Mouse (Mus musculus) c-Kit-positive CD71-negative TER-119-negative erythroid progenitor cells, embryonic 14.5 days (primary cell): ENCODE measurements at regions not wholly inside any gene's neighbourhood (a gene's known extent, or its start where the extent isn't known, plus 50 kb on each side); places are given as distances from the start of the nearest gene placed in this dataset.

Experiments used
- DNase-seq: peaks from one replicate; pipeline ENCODE4 v3.0.0-alpha.2; 2013; ENCODE audit warnings: low read depth

DNA sequence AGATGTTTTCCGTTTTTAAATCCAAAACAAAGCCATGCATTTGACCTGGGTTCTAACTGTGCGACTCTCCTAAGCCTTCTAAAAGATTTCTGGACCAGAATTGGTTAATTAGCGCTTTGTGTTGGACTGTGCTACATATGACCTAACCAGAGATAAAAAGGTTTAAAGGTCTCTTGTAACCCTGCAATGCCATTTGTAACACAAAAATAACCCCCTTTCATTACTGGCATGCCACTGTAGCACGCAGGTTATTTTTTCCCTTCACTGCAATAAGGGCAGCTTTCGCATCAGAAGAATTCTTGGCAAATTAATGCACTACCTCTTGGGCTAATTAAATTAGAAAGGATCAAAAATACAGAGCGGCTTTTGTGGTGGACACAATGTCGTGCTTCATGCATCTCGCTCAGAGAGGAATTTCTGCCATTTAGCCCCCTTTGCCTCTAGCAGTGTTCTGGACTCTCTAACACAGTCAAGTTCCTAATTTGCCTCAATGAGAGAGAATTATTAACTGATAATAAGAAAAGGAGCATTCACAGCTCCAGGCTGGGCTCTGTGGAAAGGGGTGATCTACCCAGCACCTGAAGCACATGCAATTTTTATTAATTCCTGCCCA, 239.5 kb upstream of the Zeb2 start:
- no peak for DNase-seq

DNA sequence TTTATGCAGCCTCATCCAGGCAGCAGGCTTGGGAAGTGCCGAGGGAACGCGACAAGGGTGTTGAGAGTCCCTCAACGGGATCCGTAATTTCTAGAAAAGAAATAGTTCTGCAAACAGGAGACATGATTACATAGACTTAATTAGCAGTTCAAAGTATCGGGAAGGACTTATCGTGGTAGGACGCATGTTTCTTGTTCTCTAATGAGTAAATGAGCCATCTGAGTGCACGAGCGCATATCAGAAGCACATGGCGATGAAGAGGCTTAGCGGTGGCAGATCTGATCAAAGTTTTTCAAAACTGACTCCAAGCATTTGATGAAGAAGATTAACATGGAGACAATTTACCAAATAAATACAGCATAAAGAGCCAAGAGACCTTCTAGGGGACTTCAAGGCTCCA, 238.8 kb upstream of the Zeb2 start:
- no peak for DNase-seq

DNA sequence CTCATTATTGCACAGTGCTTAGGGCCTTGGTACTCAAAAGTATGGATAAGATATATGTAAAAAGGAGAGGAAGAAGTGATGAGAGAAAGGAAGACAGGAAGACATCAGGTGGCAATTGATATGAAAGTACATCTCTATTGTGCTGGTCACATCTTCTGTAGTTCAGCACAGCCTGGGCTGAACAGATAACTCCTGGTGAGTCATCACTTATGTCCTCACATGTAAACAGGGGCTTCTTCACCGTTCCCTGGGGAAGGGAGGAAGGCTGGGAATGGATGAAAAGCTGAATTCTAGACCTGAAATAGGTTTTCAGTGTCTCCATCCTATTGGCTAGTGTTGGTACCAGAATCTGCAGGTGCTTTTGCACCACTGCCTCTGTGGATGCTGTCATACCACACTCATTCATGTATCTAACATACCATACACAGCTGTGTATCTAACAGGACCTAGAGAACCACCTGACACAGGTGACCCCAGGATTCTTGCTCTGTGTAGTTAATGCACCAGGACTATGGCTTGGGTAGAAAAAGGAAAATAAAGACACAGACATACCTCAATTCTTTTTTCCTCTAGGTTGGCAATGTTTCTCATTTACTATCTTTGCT, 234.4 kb upstream of the Zeb2 start:
- DNase-seq: no peak

DNA sequence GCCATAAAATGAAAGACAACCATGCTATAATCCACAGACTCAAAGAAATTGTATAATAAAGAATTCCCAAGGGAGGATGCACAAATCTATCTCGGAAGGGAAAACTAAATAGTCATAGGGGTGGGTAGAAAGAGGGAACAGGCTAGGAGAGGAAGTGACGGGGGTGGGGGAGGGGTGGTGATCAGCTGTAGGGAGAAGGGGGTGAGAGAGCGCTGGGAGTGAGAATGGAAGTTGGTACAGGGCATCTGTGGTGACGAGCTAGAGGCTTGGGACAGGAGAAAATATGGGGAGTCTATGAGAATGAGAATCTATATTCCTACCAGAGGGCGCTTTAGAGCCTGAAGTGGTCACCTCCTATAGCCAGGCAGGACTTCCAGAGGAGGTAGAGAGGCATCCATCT, 229.2 kb upstream of the Zeb2 start:
- no peak for DNase-seq

DNA sequence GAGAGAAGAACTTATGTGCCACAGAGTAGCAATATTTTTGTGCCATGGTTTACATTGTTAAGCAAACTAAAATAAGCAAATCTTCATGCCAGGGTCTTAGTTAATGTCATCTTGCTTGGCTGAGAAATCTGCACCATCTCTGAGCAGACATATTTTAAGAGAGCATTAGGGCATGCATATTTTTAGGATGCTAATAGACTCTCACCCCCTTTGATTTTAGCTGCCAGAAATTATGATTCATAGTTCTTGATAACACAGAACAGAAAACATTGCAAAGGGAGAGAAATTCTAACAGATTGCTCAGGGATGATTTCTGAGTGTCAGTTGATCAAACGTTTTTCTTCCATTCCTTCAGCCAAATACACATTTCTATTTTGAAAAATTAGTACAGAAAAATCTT, 222.7 kb upstream of the Zeb2 start:
- DNase-seq: no peak

DNA sequence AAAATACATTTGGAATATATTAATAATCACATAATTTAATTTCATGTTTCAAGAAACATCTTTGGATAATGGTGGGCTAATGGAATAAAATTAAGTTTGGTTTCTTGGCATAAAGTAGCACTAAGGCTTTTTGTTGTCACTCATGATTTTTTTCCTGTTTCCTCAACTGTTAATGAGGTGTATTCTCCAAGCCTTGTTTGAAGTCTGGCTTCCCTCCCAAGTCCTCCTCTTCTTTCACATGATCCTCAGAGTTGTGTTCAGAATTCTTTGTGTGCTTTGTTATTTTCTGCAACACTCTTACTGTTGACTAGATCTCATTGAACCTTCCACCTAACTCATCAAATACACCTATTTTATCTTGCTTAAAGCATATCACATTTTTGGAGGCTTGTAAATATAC, 221.6 kb upstream of the Zeb2 start:
- DNase-seq: no peak

DNA sequence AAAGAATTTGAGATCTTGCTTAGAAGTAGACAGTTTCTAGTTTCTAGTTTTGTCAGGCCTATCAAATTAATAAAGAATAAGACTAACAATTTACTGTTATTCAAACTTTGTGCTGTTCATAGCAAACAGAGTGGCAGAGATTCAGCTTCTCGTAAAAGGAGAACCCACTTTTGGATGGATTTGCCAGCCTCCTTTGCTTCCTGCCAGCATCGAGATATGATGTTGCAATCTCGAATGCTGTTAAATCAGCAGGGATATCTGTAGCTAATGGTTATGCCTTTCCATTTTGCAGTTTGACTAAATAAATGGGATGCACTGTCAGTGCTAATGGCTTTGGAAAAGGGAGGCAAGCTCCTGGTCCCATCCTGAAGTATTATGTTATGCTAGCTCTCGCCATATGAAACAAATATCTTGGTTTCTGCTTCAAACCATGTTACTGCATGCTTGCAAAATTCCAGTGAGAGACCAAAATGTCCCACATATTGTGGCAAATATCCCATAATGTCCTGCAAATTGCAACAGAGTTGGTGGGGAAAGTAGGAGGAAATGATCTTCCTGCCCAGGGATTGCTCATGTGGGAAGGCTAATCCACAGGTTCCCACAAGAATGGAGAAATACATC, 199.9 kb upstream of the Zeb2 start:
- DNase-seq: no peak

DNA sequence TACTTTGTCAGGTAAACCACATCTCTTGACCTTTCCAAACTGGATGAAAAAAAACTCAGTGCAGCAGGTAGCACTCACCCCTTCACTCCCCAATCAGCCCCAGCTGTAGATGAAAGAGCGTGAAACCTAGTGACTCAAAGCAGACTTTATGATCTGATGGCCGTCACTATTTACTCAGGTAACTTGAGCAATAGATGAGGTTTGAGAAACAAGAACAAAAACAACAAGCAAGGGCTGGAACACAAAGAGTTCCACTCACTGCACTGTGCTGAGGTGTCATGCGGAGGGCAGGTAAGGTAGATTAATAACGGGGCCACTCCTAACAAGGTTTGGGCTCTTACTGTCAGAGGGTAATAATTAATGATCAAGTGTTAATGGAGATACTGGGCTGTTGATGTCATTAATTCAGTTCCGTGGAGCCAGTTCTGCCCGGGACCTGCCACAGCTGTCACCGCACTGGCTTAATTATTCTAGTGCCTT, 170.4 kb upstream of the Zeb2 start:
- no peak for DNase-seq

DNA sequence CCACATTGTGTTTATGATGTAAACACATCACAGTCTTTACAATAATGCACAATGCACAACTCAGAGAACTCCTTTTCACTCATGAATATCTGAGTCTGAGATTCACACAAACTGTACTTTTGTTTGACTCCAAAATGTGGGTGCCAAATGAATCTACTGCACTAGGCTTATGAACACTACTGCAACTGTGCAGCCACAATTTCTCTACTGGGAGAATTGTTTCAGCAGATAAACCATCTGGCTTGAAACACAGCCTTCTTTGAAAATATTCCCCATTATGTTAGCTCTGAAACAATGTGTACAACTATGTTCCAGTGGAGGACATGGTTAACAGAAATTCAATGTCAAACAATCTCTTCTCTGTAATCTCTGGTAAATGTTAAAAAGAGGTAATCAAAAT, 166.6 kb upstream of the Zeb2 start:
- DNase-seq: no peak

DNA sequence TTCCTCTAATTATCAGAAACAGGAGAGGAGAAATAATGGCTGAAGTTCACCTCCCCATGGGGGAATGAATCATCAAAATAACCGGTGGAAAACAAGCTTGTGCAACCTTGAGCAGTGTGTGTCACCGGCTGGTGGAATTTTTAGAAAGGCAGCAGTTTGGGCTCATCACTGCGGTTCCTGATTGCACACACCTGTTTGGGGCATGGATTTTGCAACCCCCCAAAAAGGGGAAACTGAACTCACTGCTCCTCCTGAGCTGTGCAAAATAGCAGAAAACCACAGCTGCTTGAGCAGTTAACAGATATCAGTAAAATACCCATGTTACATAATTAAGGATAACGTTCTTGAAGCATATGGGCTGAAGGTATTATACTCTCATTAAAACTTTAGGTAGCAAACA, 162.3 kb upstream of the Zeb2 start:
- peak; percentile 79 for DNase-seq

DNA sequence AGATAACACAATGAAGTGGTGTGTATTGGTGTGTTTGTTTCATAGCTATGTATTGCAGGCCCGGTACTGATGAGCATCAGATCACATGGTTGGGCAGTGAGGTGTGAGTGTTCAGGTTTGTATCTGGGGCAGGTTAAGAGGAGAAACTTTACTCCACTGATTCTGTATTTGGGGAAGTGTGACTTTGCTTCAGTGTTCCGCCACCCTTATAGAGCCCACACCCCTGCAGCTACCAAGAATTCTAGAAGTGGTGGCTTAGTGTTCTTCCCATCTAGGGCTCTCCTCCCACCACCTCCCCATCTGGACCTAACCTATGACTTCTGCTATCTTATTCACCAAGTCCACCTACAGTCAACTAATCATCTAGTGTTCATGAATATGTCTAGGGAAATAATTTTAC, 160.4 kb upstream of the Zeb2 start:
- DNase-seq: no peak

DNA sequence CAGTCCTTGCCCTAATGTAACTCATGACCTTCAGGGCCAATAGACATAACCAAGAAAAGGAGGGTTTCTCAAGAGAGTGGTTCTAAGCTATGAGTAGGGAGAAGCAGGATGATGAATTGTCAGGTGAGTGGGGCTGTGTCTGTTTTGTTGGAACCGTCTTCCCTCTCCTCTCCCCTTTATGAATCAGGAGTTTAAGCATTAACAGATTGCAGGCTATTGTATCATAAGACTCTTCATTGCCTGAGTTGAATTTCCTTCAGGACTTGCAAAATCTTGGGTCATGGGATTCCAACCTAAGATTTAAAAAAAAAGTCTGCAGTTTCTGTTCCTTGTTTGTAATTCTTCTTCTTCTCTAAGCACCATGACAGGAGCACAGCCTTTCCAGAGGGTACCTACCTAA, 159.5 kb upstream of the Zeb2 start:
- no peak for DNase-seq

DNA sequence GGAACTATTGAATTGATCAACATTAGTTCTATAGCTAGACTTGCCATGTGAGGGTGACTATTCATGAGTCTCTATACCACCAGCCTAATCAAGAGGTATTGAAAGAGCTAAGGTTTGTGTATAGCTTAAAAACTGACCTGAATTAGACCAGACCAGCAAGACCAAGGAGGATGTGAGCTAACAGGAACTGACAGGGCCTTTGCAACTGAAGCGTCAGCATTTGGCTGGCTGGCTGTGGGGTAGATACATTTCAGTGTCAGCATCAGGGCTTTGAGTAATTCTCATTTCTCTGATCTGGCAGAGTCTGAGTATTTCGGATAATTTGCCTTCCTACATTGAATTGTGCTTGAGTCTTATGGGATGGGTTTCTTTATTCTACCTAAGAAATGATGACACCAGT, 152.8 kb upstream of the Zeb2 start:
- no peak for DNase-seq

DNA sequence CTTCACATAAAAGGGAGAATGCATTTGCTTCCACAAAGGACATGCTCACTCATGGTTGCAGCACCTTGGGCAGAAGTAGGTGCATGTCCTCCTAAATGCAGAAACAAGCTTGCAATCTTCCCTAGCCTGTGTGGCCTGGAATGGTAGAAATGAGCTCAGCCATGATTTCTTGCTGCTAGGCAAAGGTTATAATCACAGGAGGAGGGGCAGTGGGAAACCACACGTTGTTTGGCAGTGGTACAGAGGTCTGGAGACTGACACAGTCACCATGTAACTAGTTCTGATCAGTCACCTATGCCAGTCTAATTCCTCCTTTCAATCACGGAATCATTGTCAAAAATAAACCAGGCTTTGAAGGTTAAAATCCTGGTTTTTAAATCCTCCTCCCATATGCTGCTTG, 148.6 kb upstream of the Zeb2 start:
- DNase-seq: no peak

DNA sequence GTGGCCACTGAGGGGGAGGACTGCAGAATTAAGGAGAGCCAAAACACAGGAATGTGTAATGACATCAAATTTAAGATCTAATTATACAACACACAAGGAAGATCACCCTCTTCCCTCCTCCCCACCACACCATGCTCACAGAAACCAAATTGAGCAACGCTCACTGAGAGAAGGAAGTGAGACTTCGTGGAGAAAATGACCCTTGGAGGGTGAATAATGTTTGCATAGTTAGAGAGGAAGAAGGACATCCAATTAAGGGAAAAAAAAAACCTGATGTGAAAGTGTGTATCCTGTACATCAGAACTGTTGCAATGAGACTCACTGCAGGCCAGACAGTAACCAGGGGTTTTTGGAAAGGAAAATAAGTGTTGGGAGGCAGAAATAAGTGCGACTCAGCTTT, 144.8 kb upstream of the Zeb2 start:
- no peak for DNase-seq

DNA sequence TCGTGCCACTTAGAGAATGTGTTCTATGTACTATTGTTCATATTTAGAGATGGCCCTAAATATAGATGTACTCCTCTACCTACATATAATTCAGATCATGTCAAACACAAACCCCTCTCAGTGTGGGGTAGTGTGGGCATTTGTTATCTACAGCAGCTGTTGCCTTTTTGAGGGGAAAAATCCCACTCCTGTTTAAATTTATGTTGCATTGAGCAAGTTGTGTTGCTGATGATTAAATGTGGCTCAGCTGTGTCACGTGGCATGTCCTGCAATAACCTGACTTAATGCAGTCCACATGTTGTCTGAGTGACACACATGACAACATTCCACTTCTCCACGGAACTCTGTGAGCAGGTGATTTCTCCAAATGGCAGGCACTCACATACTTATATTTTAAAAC, 141.7 kb upstream of the Zeb2 start:
- no peak for DNase-seq

DNA sequence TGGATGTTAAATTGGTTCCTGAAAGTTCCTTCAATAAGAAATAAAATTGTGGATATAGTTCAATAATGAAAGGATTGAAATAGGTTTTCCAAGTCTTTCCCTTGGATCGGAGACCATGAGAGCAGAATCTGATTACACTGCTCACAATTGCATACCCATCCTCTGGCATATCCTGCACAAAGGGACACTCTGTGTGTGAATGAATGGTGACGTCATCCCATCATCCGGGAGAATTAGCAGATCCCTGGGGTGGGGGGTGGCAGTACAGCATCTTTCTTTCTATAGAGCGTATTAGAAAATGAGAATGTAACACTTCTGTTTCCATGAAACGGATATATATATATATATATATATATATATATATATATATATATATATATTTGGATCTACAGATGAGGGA, 139.2 kb upstream of the Zeb2 start:
- DNase-seq: no peak

DNA sequence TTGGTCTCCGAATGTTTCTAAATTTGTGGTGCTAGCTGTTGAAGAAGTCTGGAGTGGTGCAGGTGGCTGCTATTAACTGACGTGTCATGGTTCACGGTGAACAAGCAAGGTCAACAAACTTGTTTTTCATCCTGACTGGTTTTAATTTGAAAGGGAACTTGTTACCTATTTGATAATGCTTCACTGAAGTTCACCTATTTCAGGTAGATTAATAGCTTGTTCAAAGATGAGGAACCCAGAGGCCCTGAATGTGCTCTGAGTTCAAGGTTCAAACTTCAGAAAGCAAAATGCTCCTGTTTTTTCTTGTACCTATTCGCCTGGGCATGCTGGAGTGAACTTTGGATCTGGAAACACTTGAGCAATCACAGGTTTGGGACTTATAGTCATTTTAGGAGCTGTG, 136.7 kb upstream of the Zeb2 start:
- no peak for DNase-seq

DNA sequence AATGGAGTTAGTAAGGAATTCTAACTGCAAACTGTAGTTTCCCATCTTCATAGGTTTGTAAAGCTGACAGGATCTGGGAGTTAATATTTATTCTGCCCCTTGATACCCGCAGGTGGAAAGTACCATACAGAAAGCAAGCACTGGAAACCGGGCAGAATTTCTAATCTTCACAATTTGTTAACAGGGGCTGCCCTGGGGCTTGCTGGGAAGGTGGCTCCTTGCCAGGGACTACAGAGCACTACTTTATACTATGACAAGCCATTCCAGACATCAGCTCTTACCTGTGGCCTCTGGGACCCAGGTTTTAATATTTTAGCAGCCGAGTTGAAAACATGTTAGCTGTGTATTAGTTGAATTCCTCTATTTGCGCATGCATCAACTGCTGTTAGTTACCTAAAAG, 135.1 kb upstream of the Zeb2 start:
- DNase-seq: no peak

DNA sequence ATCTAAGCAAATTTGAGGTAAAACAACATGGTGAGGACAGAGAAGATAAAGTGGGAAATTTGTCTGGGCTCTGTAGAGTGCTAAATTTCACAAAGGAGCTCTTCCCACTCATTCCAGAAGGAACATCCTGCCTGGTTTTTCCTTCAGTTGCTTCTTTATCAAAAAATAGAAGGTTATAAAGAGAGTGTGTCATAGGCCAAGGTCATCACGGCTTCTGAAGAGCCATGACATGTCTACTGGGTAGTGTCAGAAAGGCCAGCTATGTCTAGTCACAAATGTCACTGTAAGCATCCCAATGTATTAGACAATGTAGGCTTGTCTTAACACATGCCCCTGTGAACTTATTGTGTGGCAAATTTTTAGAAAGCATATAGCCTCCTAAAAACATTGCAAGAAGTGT, 132.5 kb upstream of the Zeb2 start:
- DNase-seq: no peak

DNA sequence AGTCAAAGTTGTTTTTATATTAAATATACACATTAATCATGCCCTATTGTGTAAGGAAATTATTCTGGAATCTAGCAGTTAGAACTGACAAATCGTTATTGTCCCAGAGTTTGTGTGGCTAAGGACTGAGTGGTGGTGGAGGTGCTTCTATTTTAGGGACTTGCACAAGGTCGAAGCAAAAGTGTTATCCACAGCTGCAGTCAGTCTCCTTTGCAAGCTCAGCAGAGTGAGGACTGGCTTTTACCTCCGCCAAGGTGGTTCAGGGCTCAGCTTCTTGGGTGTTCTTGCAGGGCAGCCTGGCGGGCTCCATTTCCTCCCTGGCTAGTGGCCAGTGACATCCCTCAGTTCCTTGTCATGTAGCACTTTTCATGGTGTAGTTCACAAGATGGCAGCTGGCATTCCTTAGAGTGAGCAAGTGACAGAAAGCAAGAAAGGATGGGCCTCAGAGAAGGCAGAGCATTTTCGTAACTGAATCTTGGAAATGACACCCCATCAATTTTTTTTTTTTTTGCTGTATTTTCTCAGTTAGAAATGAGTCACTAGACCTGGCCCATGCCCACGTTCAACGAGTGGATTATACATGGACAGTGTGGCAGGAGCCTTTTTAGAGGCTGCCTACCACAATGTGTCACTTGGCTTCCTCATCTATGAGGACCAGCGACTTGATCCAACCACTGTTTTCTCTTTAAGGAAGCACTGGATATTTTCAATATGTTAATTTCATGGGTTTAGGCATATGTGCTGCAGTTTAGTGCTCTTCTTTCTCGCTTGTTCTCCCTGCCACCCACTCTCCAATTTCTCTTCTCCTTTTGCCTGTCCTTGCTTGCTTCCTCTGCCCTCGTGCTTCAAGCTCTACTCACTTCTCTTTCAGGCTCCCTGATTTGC, 129.1 kb upstream of the Zeb2 start:
- no peak for DNase-seq

DNA sequence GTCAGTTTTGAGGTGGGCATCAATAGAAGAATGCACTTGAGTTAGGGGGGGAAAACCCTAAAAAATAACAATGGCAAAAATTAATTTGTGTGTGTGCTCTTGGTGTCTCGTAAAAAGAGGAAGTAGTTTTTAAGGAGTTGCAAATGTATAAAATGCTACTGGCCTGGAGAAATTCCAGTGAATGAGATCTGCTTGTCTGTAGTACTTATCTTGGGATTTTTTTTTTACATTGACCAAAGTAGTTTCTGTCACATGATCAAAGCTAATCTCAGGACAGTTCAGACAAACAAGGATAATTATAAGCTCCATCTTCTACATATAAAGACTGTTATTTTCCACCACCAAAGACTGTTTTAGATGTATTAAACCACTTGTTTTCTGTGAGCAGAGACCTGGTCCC, 128.3 kb upstream of the Zeb2 start:
- no peak for DNase-seq

DNA sequence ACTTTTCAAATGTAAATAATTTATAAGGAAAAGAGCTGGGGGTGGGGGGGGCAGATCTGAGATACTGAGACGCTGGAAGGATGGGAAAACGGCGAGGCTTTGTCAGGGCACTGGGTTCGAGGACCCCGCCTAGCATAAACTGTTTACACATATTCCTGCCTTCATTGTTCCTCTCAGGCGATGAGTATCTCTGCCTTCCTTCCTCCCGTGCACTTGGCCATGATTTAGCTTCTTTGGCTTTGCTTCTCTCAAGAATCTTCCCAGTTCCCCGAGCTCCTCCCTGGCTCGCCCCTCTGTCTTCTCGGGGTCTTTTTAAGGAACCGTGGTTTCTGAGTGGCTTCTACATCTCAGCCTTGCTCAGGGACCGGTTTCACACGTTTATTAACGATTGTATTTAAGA, 127.3 kb upstream of the Zeb2 start:
- no peak for DNase-seq
